Mouse (Mus musculus) embryonic facial prominence, embryonic 12.5 days (tissue): ENCODE measurements around the gene Plekhh3. TPM values are rescaled to one million over a fixed set of nuclear protein-coding genes. Genes with fewer than 3 reads are reported as not detected.

Experiments used
- ATAC-seq: fragments of 200-750 bp; cut with Nextera tagmentation; 2 replicates; pipeline ENCODE4 v1.8.0; 2017; ENCODE audit not compliant: insufficient number of reproducible peaks, insufficient read depth, low FRiP score, low TSS enrichment
- H3K27ac ChIP-seq: fragments of 300-500 bp; sonication (generic); 2 replicates; pipeline ENCODE4 v1.5.1; 2016; ENCODE audit warnings: mild to moderate bottlenecking
- H3K27me3 ChIP-seq: fragments of 300-500 bp; sonication (generic); 2 replicates; pipeline ENCODE4 v1.6.1; 2016; ENCODE audit warnings: mild to moderate bottlenecking, moderate library complexity
- H3K36me3 ChIP-seq: fragments of 300-500 bp; sonication (generic); 2 replicates; pipeline ENCODE4 v1.6.1; 2016; ENCODE audit warnings: mild to moderate bottlenecking
- H3K4me1 ChIP-seq: fragments of 300-500 bp; sonication (generic); 2 replicates; pipeline ENCODE4 v1.6.1; 2016
- H3K4me2 ChIP-seq: fragments of 300-500 bp; sonication (generic); replicated peaks from 2 replicates; pipeline ENCODE4 v1.6.1; 2016; ENCODE audit warnings: mild to moderate bottlenecking, moderate library complexity
- H3K4me3 ChIP-seq: fragments of 300-500 bp; sonication (generic); 2 replicates; pipeline ENCODE4 v1.5.1; 2016; ENCODE audit warnings: mild to moderate bottlenecking
- H3K9ac ChIP-seq: fragments of 300-500 bp; sonication (generic); 2 replicates; pipeline ENCODE4 v1.6.1; 2016; ENCODE audit warnings: mild to moderate bottlenecking, moderate library complexity
- H3K9me3 ChIP-seq: fragments of 300-500 bp; sonication (generic); 2 replicates; pipeline ENCODE4 v1.6.1; 2016; ENCODE audit warnings: mild to moderate bottlenecking, moderate library complexity
- WGBS: fragments of 180-500 bp; shearing (Covaris S2); methylation state at CpG from one replicate; pipeline ENCODE4 v1.1.7; 2016; 5-methylcytosine and 5-hydroxymethylcytosine counted together
- polyA plus RNA-seq: library from polyadenylated mRNA; unstranded; fragments of >200 nt; fragmentation: Nextera tagmentation; extraction: Ambion mirVana; gene quantifications from 2 replicates; pipeline ENCODE4 v1.2.1, GENCODE M21; 2016

Plekhh3 gene
- polyA plus RNA-seq, 1 experiment from 2014 or later = 10.3 TPM

DNA sequence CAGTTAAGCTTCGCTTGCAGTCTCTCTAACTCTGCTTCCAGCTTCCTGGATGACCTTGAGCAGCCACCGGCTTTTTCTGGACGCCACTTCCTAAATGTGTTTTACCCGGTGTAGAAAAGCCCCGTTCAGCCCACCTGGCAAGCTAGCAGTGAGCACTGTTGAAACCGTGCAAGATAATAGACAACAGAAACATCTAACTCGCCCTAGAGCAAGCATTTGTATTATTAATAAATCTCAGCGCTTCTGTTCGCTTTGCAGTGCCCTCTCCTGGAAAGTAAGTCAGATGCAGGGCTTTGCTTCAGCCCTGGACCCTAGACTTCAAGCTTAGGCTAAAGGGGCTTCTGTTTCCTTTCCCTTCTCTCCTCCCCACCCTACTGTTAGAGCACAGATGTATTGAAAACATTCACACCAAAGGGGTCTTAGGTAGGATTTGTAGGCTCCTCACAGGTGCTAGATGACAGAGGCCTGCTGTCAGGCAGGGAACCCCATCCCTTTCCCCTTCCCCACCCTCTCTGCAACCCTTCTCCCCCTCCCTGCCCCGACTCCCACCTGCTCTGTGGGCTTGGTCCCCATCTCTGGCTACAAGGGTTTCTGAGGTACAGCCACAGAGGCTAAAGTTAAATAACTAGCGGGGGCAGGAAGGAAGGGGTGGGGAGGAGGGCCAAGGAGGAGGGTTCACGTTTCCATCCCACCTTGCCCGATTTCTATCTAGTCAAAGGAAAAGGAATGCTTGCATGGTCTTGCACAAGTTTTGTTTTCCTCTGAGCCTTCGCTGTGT lies 3.9 kb upstream of the Plekhh3 start, which contains the start of gene Ccr10:
TSS of gene Ccr10 (minus strand) at position 593 of the 778 bp plus-strand sequence.
- Histone ChIP-seq H3K9ac (no peak within 1 kb of the TSS; the same call in 1 of the 2 replicates), H3K36me3 (no peaks in the 10 kb centered on the region), H3K4me2 (peak within 1 kb of the TSS; percentile 68), H3K27me3 (peaks cover 77% of the 10 kb centered on the region), H3K9me3 (no peaks in the 10 kb centered on the region), H3K4me3 (peak within 1 kb of the TSS; percentile 30), H3K27ac (no peak within 1 kb of the TSS), H3K4me1 (peaks cover 50% of the 10 kb centered on the region)
- no peak for ATAC-seq
- 21% methylated on average over 14 of the region's 14 CpGs for WGBS

DNA sequence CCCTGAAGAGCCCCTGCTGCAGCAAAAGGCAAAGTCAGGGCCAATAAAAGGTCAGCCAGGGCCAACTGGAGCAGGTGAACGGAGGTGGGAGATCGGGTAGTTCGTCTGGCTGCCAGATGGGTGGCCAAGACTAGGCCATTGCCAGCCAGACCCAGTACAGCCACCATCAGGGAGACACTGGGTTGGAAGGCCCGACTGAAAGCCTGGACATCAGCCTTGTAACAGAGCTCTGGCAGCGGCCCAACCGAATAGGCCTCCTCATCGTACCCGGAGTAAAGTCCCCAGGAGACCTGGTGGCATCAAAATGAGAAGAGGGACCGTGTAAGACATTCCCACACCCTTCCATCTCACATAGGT lies 3.2 kb upstream of the Plekhh3 start:
- H3K4me1 ChIP-seq = peaks cover 57% of the 10 kb centered on the region
- peaks cover 79% of the 10 kb centered on the region for H3K27me3 ChIP-seq
- ATAC-seq = no peak
- H3K27ac ChIP-seq = 0 out of 2 replicates have a peak overlapping the region, but pooled peaks have one; percentile 26
- peak overlapping the region; percentile 30 for H3K4me3 ChIP-seq
- WGBS = 30% methylated on average over 9 of the region's 9 CpGs
- H3K36me3 ChIP-seq = no peaks in the 10 kb centered on the region
- peak overlapping the region; percentile 68 for H3K4me2 ChIP-seq
- H3K9me3 ChIP-seq = no peaks in the 10 kb centered on the region
- peak overlapping the region; percentile 30; the same call in 1 of the 2 replicates for H3K9ac ChIP-seq

DNA sequence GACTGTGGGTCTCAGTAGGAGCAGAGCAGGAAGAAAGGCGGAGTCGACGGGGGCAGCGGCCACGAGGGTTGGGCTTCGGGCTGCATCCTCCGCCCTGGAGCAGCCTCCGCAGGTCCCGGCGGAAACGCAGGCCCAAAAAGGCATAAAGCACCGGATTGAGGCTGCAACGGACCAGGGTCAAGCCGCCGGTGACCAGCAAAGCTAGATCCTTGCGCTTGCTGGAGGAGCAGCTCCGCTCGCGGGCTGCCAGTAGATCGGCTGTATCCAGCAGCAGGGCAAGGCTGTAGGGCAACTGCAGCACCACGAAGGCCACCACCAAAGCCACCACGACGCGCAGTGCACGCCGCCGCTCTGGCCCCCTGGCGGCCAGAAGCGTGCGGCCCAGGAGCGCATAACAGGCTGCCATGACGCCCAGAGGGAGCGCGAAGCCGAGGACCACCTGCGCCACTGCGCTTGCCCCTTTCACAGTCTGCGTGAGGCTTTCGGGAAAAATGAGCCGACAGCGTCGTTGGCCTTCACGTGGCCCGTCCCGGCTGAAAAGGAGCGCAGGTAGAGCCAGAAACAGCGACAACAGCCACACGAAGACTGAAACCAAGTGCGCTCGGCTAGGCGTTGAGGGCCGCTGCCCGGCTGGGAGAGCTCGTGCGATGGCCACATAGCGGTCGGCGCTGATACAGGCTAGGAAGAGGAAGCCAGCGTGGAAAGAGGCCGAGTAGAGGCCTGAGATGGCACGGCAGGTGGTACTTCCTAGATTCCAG lies 2.7 kb upstream of the Plekhh3 start:
- peaks cover 79% of the 10 kb centered on the region for H3K27me3 ChIP-seq
- under 1% methylated on average over 61 of the region's 61 CpGs for WGBS
- ATAC-seq = peak; percentile 37; the same call in 1 of the 2 replicates
- no peaks in the 10 kb centered on the region for H3K9me3 ChIP-seq
- H3K9ac ChIP-seq = peak overlapping the region; percentile 30; the same call in 1 of the 2 replicates
- no peaks in the 10 kb centered on the region for H3K36me3 ChIP-seq
- H3K4me1 ChIP-seq = peaks cover 60% of the 10 kb centered on the region
- peak overlapping the region; percentile 30 for H3K4me3 ChIP-seq
- peak overlapping the region; percentile 26; the same call in 1 of the 2 replicates for H3K27ac ChIP-seq
- H3K4me2 ChIP-seq = peak overlapping the region; percentile 68

DNA sequence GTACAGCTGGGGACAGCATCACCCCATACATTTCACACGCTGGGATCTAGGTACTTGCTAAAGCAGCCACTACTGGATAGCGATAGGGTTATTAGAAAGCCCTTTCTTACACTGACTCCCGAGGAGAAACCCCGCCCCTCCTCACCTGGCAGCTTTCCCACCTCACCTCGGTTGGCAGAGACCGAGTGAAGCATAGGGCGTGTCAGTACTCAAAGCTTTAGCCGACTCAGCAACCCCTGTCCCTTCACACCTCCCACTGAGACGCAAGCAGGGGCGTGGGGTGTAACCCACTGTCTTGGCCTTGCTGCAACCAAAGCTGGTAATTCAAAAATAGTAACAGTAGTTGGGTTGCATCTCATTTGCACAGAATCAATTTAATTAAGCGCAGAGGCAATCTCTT lies 2.0 kb upstream of the Plekhh3 start:
- no peak overlapping the region for H3K27ac ChIP-seq

DNA sequence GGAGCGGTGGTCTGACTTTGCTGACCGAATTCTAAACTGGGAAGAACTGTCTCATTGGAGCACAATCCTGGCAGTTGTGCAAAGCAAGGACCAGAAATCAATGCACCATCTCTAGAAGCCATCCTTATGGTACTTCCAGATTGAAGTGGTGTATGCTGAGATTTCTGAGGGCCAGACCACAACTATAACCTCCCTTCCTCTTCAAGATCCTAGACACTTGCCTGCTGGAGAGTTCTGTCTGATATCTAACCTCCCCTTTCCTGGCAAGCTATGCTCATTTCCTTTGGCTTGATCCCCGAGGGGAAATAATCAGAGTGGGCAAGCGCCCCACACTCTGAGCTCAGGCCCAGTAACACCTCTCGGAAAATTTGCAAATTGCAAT lies 1.3 kb upstream of the Plekhh3 start:
- Histone ChIP-seq H3K27ac (peak overlapping the region; percentile 84), H3K9me3 (no peaks in the 10 kb centered on the region), H3K4me3 (peak overlapping the region; percentile 58), H3K4me2 (peak overlapping the region; percentile 86), H3K36me3 (peaks cover 5% of the 10 kb centered on the region), H3K27me3 (peaks cover 79% of the 10 kb centered on the region), H3K4me1 (peaks cover 60% of the 10 kb centered on the region), H3K9ac (peak overlapping the region; percentile 49)
- ATAC-seq = no peak
- 7% methylated on average over 5 of the region's 5 CpGs for WGBS

More for the DNA sequence above, 2.0 kb upstream of the Plekhh3 start:
- Histone ChIP-seq H3K9me3 (no peaks in the 10 kb centered on the region), H3K27me3 (peaks cover 79% of the 10 kb centered on the region), H3K9ac (no peak overlapping the region), H3K4me3 (no peak overlapping the region; the same call in 1 of the 2 replicates), H3K36me3 (no peaks in the 10 kb centered on the region), H3K4me1 (peaks cover 60% of the 10 kb centered on the region), H3K4me2 (peak overlapping the region; percentile 68)
- ATAC-seq = no peak
- 6% methylated on average over 11 of the region's 11 CpGs for WGBS

DNA sequence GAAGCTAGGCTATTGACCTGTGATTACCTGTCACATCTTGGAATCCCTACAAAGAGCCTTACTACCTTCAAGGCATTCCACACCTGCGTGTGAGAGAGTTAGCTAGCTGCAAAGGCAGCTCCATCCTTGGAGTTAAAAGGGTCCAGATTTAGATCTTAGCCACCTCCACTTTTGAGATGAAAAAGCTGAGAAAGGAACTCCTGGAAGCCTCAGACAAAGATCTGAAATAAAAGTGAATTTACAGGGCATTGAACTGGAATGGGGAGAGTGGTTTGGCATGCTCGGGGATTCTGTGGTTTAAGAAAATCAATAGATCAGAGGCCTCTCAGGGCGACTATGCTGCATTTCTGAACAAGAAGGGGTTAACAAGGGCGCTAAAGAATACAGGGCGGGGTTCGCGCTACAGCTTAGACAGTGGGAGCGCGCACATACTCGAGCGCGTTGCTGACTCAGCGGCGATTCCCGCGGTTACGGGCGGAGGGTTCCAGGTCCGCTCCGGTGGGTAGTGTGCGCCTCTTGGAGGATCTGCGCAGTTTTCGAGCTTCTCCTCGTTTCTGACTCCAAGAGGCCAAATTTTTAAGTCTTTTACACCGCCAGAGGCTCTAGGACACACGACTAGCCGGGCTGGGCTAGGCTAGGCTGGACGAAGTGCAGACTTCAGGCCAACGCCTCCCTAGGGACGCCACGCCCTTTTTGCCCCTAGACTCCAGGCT lies 726 bp upstream of the Plekhh3 start:
- H3K9ac ChIP-seq = peak overlapping the region; percentile 49
- H3K4me2 ChIP-seq = peak overlapping the region; percentile 86
- H3K36me3 ChIP-seq = peaks cover 10% of the 10 kb centered on the region
- H3K27me3 ChIP-seq = peaks cover 79% of the 10 kb centered on the region
- peak overlapping the region; percentile 58 for H3K4me3 ChIP-seq
- no peaks in the 10 kb centered on the region for H3K9me3 ChIP-seq
- peak overlapping the region; percentile 84 for H3K27ac ChIP-seq
- H3K4me1 ChIP-seq = peaks cover 56% of the 10 kb centered on the region
- peak; percentile 37; the same call in 1 of the 2 replicates for ATAC-seq
- under 1% methylated on average over 31 of the region's 31 CpGs for WGBS

DNA sequence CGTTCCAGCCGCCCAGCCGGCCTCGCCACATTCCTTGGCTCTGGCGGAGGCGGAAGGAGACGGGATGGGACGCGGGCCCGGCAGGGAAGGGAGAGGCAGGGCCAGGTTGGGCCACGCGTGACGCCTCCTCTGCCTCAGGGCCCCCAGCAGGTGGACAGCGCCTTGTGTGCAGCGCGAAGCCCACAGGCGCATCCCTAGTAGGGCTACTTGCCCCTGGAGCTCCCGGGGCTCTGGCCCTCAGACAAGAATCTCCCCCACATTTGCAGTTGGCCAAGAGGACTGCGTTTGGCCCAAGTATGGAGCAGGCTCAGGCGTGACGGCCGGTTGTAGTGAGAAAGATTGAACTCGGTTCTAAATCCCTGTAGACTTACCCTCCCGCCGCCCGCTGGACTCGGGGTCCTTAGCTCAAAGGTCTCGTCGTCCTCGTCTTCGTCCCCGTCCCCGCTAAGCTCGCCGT lies 769 bp downstream of the Plekhh3 start, which contains the start of gene Cntnap1:
TSS of gene Cntnap1 (plus strand) at position 170 of the 457 bp plus-strand sequence.
- Histone ChIP-seq H3K27me3 (peaks cover 79% of the 10 kb centered on the region), H3K4me1 (peaks cover 47% of the 10 kb centered on the region), H3K4me2 (peak within 1 kb of the TSS; percentile 86), H3K4me3 (peak within 1 kb of the TSS; percentile 58), H3K9ac (peak within 1 kb of the TSS; percentile 62), H3K36me3 (peaks cover 10% of the 10 kb centered on the region), H3K27ac (peak within 1 kb of the TSS; percentile 20; the same call in 1 of the 2 replicates), H3K9me3 (no peaks in the 10 kb centered on the region)
- WGBS = under 1% methylated on average over 35 of the region's 35 CpGs
- no peak for ATAC-seq

DNA sequence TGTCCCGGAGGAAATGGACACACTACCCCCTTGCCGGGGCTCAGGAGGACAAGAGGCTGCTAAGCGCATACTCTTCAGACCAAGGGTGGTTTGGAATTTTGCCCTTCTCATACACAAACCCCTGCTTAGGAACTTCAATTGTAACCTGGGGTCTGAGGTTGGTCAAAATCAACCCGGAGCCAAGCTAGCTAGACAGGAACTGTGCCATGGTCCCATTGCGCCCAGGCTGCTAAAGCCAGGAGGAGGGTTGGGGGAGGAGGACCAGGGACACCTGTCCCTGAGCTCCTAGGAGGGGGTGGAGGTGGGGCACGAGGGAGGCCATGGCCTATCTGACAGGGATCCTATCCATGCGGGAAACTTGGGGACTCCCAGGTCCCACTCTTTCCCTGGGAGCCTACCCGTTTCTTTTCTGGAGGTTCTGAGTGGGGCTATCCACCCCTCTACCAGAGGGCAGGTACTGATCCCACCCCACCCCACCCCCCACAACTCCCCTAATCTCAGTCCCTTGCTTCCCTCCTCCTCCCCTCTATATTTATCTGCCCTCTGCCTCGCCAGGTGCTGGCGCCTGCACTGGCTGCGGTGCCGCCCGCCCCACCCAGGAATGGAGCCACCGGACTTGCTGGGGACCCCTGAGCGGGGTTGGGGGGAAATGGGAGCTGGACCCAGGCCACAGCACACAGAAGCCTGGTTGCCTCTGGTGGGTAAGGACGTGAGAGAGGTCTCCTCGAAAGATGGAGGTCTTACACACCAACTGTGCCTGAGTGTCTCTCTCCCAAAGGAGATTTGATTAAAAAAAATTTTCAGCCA lies 1.6 kb downstream of the Plekhh3 start:
- Histone ChIP-seq H3K27me3 (peaks cover 79% of the 10 kb centered on the region), H3K9me3 (no peaks in the 10 kb centered on the region), H3K4me3 (peak overlapping the region; percentile 58), H3K36me3 (peaks cover 10% of the 10 kb centered on the region), H3K9ac (peak overlapping the region; percentile 62; the same call in 1 of the 2 replicates), H3K4me1 (peaks cover 49% of the 10 kb centered on the region), H3K27ac (no peak overlapping the region), H3K4me2 (peak overlapping the region; percentile 86)
- ATAC-seq = no peak
- WGBS = 10% methylated on average over 16 of the region's 17 CpGs

DNA sequence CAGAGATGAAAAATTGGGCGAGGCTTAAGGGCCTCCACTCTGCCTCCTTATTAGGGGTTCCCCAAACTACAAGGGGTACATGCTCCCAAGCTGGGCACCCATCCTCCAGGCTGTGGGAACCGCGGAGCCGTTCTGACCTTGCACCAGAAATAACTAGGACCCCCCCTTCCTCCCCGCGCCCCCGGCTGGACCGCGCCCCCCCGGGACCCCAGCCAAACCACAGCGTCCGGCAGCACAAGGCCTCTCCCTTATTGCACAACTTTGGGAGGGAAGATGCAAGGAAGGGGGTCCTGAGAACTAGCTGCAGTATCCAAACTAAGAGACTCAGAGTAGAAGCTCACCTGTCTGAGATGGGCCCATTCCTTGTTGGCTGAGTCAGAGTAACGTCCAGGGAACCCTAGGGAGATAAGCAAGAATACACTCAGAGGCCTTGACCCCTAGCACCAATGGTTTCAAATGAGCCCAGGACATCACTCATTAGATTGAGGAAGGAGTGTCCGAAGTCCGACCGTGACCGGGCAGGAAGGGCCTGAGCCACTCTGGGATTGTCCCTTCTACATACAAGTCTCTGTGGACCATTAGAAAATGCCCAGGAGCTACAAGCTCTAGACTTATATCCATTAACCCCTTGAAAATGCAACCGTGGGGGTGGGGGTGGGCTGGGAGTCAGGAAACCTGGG lies 2.7 kb downstream of the Plekhh3 start:
- ATAC-seq = no peak
- Histone ChIP-seq H3K36me3 (peaks cover 10% of the 10 kb centered on the region), H3K4me3 (no peak overlapping the region), H3K9me3 (no peaks in the 10 kb centered on the region), H3K4me2 (peak overlapping the region; percentile 86; the same call in 1 of the 2 replicates), H3K27me3 (peaks cover 79% of the 10 kb centered on the region), H3K27ac (no peak overlapping the region), H3K4me1 (peaks cover 48% of the 10 kb centered on the region), H3K9ac (no peak overlapping the region)
- 68% methylated on average over 18 of the region's 18 CpGs for WGBS

DNA sequence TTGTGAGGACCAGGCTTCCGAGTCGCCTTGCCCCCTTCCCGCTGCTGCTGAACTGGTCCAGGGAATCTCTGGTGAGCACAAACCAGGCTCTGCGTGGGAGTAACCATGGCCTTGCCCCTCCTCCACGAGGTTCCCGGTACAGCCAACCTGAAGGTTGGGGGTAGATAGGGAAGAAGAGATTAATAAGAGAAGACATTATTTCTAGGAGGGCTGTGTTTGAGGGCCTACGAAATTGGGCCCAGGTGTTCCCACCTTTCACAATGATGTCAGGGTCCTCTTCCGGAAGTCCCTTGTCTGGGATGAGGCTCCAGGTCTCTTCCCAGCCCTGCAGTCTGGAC lies 3.2 kb downstream of the Plekhh3 start:
- H3K4me3 ChIP-seq = no peak overlapping the region
- H3K27me3 ChIP-seq = peaks cover 79% of the 10 kb centered on the region
- no peaks in the 10 kb centered on the region for H3K9me3 ChIP-seq
- peaks cover 13% of the 10 kb centered on the region for H3K36me3 ChIP-seq
- no peak for ATAC-seq
- H3K27ac ChIP-seq = no peak overlapping the region
- no peak overlapping the region for H3K4me2 ChIP-seq
- 44% methylated on average over 8 of the region's 8 CpGs for WGBS
- H3K9ac ChIP-seq = no peak overlapping the region
- peaks cover 43% of the 10 kb centered on the region for H3K4me1 ChIP-seq
